Mouse (Mus musculus) C2C12 (cell line): ENCODE data around the gene Asb1. TPM values are rescaled to one million over a fixed set of nuclear protein-coding genes. Genes with fewer than 3 reads are reported as not detected.
A peak's percentile ranks its signal among the peaks of the same experiment; 100 is the strongest.

Experiments
- H3K27me3 ChIP-seq: one replicate; pipeline ENCODE4 v1.6.1; 2011; ENCODE audit not compliant: control insufficient read depth, insufficient read depth, insufficient read length
- H3K36me3 ChIP-seq: one replicate; pipeline ENCODE4 v1.6.1; 2011; ENCODE audit not compliant: control insufficient read depth, insufficient read depth
- H3K4me3 ChIP-seq: one replicate; pipeline ENCODE4 v1.5.1; 2011; ENCODE audit warnings: mild to moderate bottlenecking, control low read depth; ENCODE audit not compliant: poor library complexity, insufficient read depth, severe bottlenecking
- H3K79me2 ChIP-seq: one replicate; pipeline ENCODE4 v1.6.1; 2011; ENCODE audit not compliant: control insufficient read depth, insufficient read depth
- H3K79me3 ChIP-seq: one replicate; pipeline ENCODE4 v1.6.1; 2011; ENCODE audit warnings: low read depth, control low read depth
- H3ac ChIP-seq: one replicate; pipeline ENCODE3; 2011; ENCODE audit warnings: low read depth; ENCODE audit not compliant: control insufficient read depth, insufficient read length
- CEBPB ChIP-seq: IDR thresholded peaks from one replicate; pipeline ENCODE4 v1.6.1; 2011; ENCODE audit warnings: low read depth, mild to moderate bottlenecking, control low read depth, moderate library complexity
- CTCF ChIP-seq: IDR thresholded peaks from one replicate; pipeline ENCODE4 v1.5.1; 2011; ENCODE audit not compliant: control insufficient read depth, insufficient read depth, insufficient read length
- FOSL1 ChIP-seq: IDR thresholded peaks from one replicate; pipeline ENCODE4 v1.8.0; 2011; ENCODE audit warnings: mild to moderate bottlenecking, low read length; ENCODE audit not compliant: poor library complexity, insufficient read depth, severe bottlenecking
- MAX ChIP-seq: IDR thresholded peaks from one replicate; pipeline ENCODE4 v1.6.1; 2011; ENCODE audit warnings: mild to moderate bottlenecking, control low read depth
- MYOD1 ChIP-seq: IDR thresholded peaks from one replicate; pipeline ENCODE4 v1.6.1; 2011; ENCODE audit warnings: low read depth; ENCODE audit not compliant: control insufficient read depth, insufficient read length
- MYOG ChIP-seq: IDR thresholded peaks from one replicate; pipeline ENCODE4 v1.6.1; 2011; ENCODE audit not compliant: control insufficient read depth, insufficient read length; ENCODE audit errors: extremely low read depth
- USF1 ChIP-seq: IDR thresholded peaks from one replicate; pipeline ENCODE4 v1.6.1; 2011; ENCODE audit warnings: low read depth, mild to moderate bottlenecking, control low read depth, moderate library complexity
- long read RNA-seq, 2 experiments: library from polyadenylated mRNA; unstranded; transcript quantifications; one replicate each; pipeline ENCODE4 v2.0.0; 2019 to 2020
- polyA plus RNA-seq: library from polyadenylated mRNA; unstranded; fragments of >200 nt; fragmentation: generic; extraction: Trizol; gene quantifications from one replicate; pipeline ENCODE4 v1.2.1, GENCODE M21; 2012; ENCODE audit warnings: missing spikeins

Asb1 gene
- 12.2 TPM for polyA plus RNA-seq
- long read RNA-seq, experiment 1, partial matches to known transcripts = 0 of 4 reads
- long read RNA-seq, experiment 1, other reads (novel, unspliced or antisense) = 2 of 4 reads
- long read RNA-seq, experiment 2, full-length matches to known transcripts = 63 of 69 reads
- long read RNA-seq, experiment 2, partial matches to known transcripts = 0 of 69 reads
- long read RNA-seq, experiment 2, other reads (novel, unspliced or antisense) = 6 of 69 reads

- TF ChIP-seq MAX (no peak), CEBPB (no peak), CTCF (no peak), MYOG (no peak), MYOD1 (no peak), FOSL1 (no peak), USF1 (no peak)
- H3ac ChIP-seq = peak within 1 kb of the TSS; percentile 83
- H3K79me3 ChIP-seq = peaks cover 9% of the 10 kb centered on the region
- H3K27me3 ChIP-seq = no peaks in the 10 kb centered on the region
- peak within 1 kb of the TSS; percentile 89 for H3K4me3 ChIP-seq
- H3K79me2 ChIP-seq = peaks cover 16% of the 10 kb centered on the region
- H3K36me3 ChIP-seq = no peaks in the 10 kb centered on the region
These were observed at the start of gene Asb1 for GRCm38 (mm10) chr1:91540271-91540826. Gene Asb1, plus strand, starts transcription at chr1:91540544.

GRCm38 (mm10) chr1:91492740-91493139 lies 47.6 kb upstream of the Asb1 start:
- Histone ChIP-seq H3K36me3 (no peaks in the 10 kb centered on the region), H3K79me2 (peaks cover 32% of the 10 kb centered on the region), H3K79me3 (peaks cover 20% of the 10 kb centered on the region), H3ac (no peak overlapping the region), H3K4me3 (no peak overlapping the region), H3K27me3 (no peaks in the 10 kb centered on the region)
- TF ChIP-seq CEBPB = no peak
- TF ChIP-seq CTCF = no peak
- TF ChIP-seq MYOG = no peak
- no peak for TF ChIP-seq USF1
- TF ChIP-seq FOSL1 = peak; percentile 24

GRCm38 (mm10) chr1:91493938-91494337 lies 46.4 kb upstream of the Asb1 start:
- H3K79me3 ChIP-seq = peaks cover 20% of the 10 kb centered on the region
- H3K79me2 ChIP-seq = peaks cover 43% of the 10 kb centered on the region
- H3K4me3 ChIP-seq = no peak overlapping the region
- no peaks in the 10 kb centered on the region for H3K36me3 ChIP-seq
- no peak for TF ChIP-seq USF1
- TF ChIP-seq MYOG = no peak
- TF ChIP-seq MYOD1 = no peak
- no peak for TF ChIP-seq MAX
- TF ChIP-seq CEBPB = no peak
- H3K27me3 ChIP-seq = no peaks in the 10 kb centered on the region
- H3ac ChIP-seq = no peak overlapping the region

- peak within 1 kb of the TSS; percentile 70 for H3ac ChIP-seq
These were observed 45.7 kb upstream of the Asb1 start, which contains the start of gene Traf3ip1 for GRCm38 (mm10) chr1:91494457-91495140. Gene Traf3ip1, plus strand, starts transcription at chr1:91494647.

GRCm38 (mm10) chr1:91495321-91495720 lies 45.0 kb upstream of the Asb1 start:
- TF ChIP-seq FOSL1 = no peak
- TF ChIP-seq CTCF = no peak
- Histone ChIP-seq H3ac (peak overlapping the region; percentile 70), H3K36me3 (no peaks in the 10 kb centered on the region), H3K79me2 (peaks cover 43% of the 10 kb centered on the region), H3K27me3 (no peaks in the 10 kb centered on the region), H3K79me3 (peaks cover 20% of the 10 kb centered on the region), H3K4me3 (peak overlapping the region; percentile 89)

More at GRCm38 (mm10) chr1:91494457-91495140, 45.7 kb upstream of the Asb1 start, which contains the start of gene Traf3ip1:
- TF ChIP-seq MYOG (no peak), MYOD1 (no peak), CEBPB (no peak), CTCF (no peak), MAX (peak; percentile 16), USF1 (no peak), FOSL1 (no peak)
- Histone ChIP-seq H3K79me2 (peaks cover 43% of the 10 kb centered on the region), H3K4me3 (peak within 1 kb of the TSS; percentile 89), H3K36me3 (no peaks in the 10 kb centered on the region), H3K27me3 (no peaks in the 10 kb centered on the region), H3K79me3 (peaks cover 20% of the 10 kb centered on the region)

- Histone ChIP-seq H3K36me3 (peaks cover 11% of the 10 kb centered on the region), H3K4me3 (no peak overlapping the region), H3K79me3 (peaks cover 20% of the 10 kb centered on the region), H3K27me3 (no peaks in the 10 kb centered on the region), H3ac (no peak overlapping the region), H3K79me2 (peaks cover 43% of the 10 kb centered on the region)
- TF ChIP-seq MYOD1 (no peak), CEBPB (no peak), CTCF (no peak), FOSL1 (no peak), USF1 (no peak), MAX (no peak), MYOG (no peak)
These were observed 41.8 kb upstream of the Asb1 start for GRCm38 (mm10) chr1:91498579-91498978.
